Mouse (Mus musculus): ENCODE results near the gene Tmem42. TPM values are rescaled to one million over a fixed set of nuclear protein-coding genes. Genes with fewer than 3 reads are reported as not detected.

The Tmem42 gene
- polyA plus RNA-seq (2014; fragmentation: Illumina TruSeq; extraction: RNeasy Lipid Tissue Mini Kit (QIAGEN cat#74804); ENCODE audit: low read depth, low replicate concordance), result 7.2 TPM

GRCm38 (mm10) chr9:123020995-123021631, at the start of gene Tmem42:
Tmem42 (plus strand) TSS chr9:123021326.

GRCm38 (mm10) chr9:123034426-123034825, 13.3 kb downstream of the Tmem42 start, which contains the start of gene Tgm4:
Tgm4 (plus strand) TSS chr9:123034726.

Other genes with a start within 250 kb of the Tmem42 start
- 26.2 TPM for gene Tcaim, start 215.8 kb upstream of the Tmem42 start, polyA plus RNA-seq (2014; fragmentation: Illumina TruSeq; extraction: RNeasy Lipid Tissue Mini Kit (QIAGEN cat#74804); ENCODE audit: low read depth, low replicate concordance)
- gene Gm35549, start 177.3 kb upstream of the Tmem42 start, polyA plus RNA-seq (2014; fragmentation: Illumina TruSeq; extraction: RNeasy Lipid Tissue Mini Kit (QIAGEN cat#74804); ENCODE audit: low read depth, low replicate concordance), result not detected
- gene Zfp445, start 155.3 kb upstream of the Tmem42 start, polyA plus RNA-seq (2014; fragmentation: Illumina TruSeq; extraction: RNeasy Lipid Tissue Mini Kit (QIAGEN cat#74804); ENCODE audit: low read depth, low replicate concordance), result 56.2 TPM
- 19.9 TPM for gene Zkscan7, start 135.6 kb upstream of the Tmem42 start, polyA plus RNA-seq (2014; fragmentation: Illumina TruSeq; extraction: RNeasy Lipid Tissue Mini Kit (QIAGEN cat#74804); ENCODE audit: low read depth, low replicate concordance)
- 1.1 TPM for gene Zfp105, start 98.3 kb upstream of the Tmem42 start, polyA plus RNA-seq (2014; fragmentation: Illumina TruSeq; extraction: RNeasy Lipid Tissue Mini Kit (QIAGEN cat#74804); ENCODE audit: low read depth, low replicate concordance)
- gene 1110059G10Rik, start 70.3 kb upstream of the Tmem42 start, polyA plus RNA-seq (2014; fragmentation: Illumina TruSeq; extraction: RNeasy Lipid Tissue Mini Kit (QIAGEN cat#74804); ENCODE audit: low read depth, low replicate concordance), result 36.3 TPM
- 0.40 TPM for gene Kif15, start 70.3 kb upstream of the Tmem42 start, polyA plus RNA-seq (2014; fragmentation: Illumina TruSeq; extraction: RNeasy Lipid Tissue Mini Kit (QIAGEN cat#74804); ENCODE audit: low read depth, low replicate concordance)
- gene Tgm4, start 13.4 kb downstream of the Tmem42 start, polyA plus RNA-seq (2014; fragmentation: Illumina TruSeq; extraction: RNeasy Lipid Tissue Mini Kit (QIAGEN cat#74804); ENCODE audit: low read depth, low replicate concordance), result not detected
- gene Zdhhc3, start 91.9 kb downstream of the Tmem42 start, polyA plus RNA-seq (2014; fragmentation: Illumina TruSeq; extraction: RNeasy Lipid Tissue Mini Kit (QIAGEN cat#74804); ENCODE audit: low read depth, low replicate concordance), result 12.8 TPM
- 14.1 TPM for gene Exosc7, start 91.9 kb downstream of the Tmem42 start, polyA plus RNA-seq (2014; fragmentation: Illumina TruSeq; extraction: RNeasy Lipid Tissue Mini Kit (QIAGEN cat#74804); ENCODE audit: low read depth, low replicate concordance)
- gene Clec3b, start 129.6 kb downstream of the Tmem42 start, polyA plus RNA-seq (2014; fragmentation: Illumina TruSeq; extraction: RNeasy Lipid Tissue Mini Kit (QIAGEN cat#74804); ENCODE audit: low read depth, low replicate concordance), result not detected
- gene Cdcp1, start 194.7 kb downstream of the Tmem42 start, polyA plus RNA-seq (2014; fragmentation: Illumina TruSeq; extraction: RNeasy Lipid Tissue Mini Kit (QIAGEN cat#74804); ENCODE audit: low read depth, low replicate concordance), result 5.0 TPM
- 0.29 TPM for gene Tmem158, start 239.4 kb downstream of the Tmem42 start, polyA plus RNA-seq (2014; fragmentation: Illumina TruSeq; extraction: RNeasy Lipid Tissue Mini Kit (QIAGEN cat#74804); ENCODE audit: low read depth, low replicate concordance)